Comparison of ENCODE assay signal across 12 mouse cellular contexts in genomic region chr9:96957298-96957865, GRCm38 (mm10).
DNase-seq lines count a peak whose midpoint lies in the region; ATAC-seq lines count a peak whose summit lies in the region.
"Had no signal": no experiment of that assay in that cellular context is flagged by ENCODE, and none has a peak within 500 bp of the region (broad histone marks: within the 10 kb centered on the region; RNA-seq: fewer than 3 reads in every experiment).

No protein-coding gene starts in this region.

- peak overlapping the region; percentile 92 for H3K27ac ChIP-seq in heart, embryonic 11.5 days (ENCODE audit: low read depth, low read length)
- H3K27ac ChIP-seq in neural tube, embryonic 13.5 days (replicated peaks), result peak overlapping the region; percentile 74
- H3K27ac ChIP-seq: embryonic facial prominence, embryonic 13.5 days; liver, embryonic 14.5 days had no signal

- peaks cover 71% of the 10 kb centered on the region for H3K4me1 ChIP-seq in heart, embryonic 11.5 days (ENCODE audit: control insufficient read depth, insufficient read depth, low read length)
- H3K4me1 ChIP-seq in neural tube, embryonic 13.5 days (replicated peaks), result peaks cover 80% of the 10 kb centered on the region

- H3K27me3 ChIP-seq in heart, embryonic 11.5 days (ENCODE audit: control insufficient read depth, insufficient read depth, low read length), result no peaks in the 10 kb centered on the region
- no peaks in the 10 kb centered on the region for H3K27me3 ChIP-seq in neural tube, embryonic 13.5 days
- H3K27me3 ChIP-seq: embryonic facial prominence, embryonic 13.5 days had no signal

- peak overlapping the region; percentile 11; the same call in 1 of the 2 replicates for H3K4me2 ChIP-seq in heart, embryonic 11.5 days
- H3K4me2 ChIP-seq in neural tube, embryonic 13.5 days, result no peak overlapping the region
- H3K4me2 ChIP-seq: embryonic facial prominence, embryonic 13.5 days had no signal

- WGBS in heart, embryonic 11.5 days (ENCODE audit: insufficient replicate concordance), result 43% methylated on average over 6 of the region's 6 CpGs
- 51% methylated on average over 6 of the region's 6 CpGs for WGBS in neural tube, embryonic 13.5 days

- no peak for ATAC-seq in heart, embryonic 11.5 days (replicated peaks; ENCODE audit: insufficient number of reproducible peaks, low FRiP score, low TSS enrichment)
- no peak for ATAC-seq in neural tube, embryonic 13.5 days (ENCODE audit: low read depth)

- no peak overlapping the region for H3K4me3 ChIP-seq in heart, embryonic 11.5 days (ENCODE audit: low read depth, low read length)
- H3K4me3 ChIP-seq in neural tube, embryonic 13.5 days, result no peak overlapping the region
- H3K4me3 ChIP-seq: embryonic facial prominence, embryonic 13.5 days had no signal

- H3K9ac ChIP-seq in heart, embryonic 11.5 days (ENCODE audit: low read depth, low read length), result peak overlapping the region; percentile 29
- H3K9ac ChIP-seq in neural tube, embryonic 13.5 days, result 0 out of 2 replicates have a peak overlapping the region, but pooled peaks have one; percentile 1
- H3K9ac ChIP-seq: embryonic facial prominence, embryonic 13.5 days; liver, embryonic 14.5 days had no signal

- no peaks in the 10 kb centered on the region for H3K9me3 ChIP-seq in heart, embryonic 11.5 days (replicated peaks; ENCODE audit: control insufficient read depth, low read length)
- no peaks in the 10 kb centered on the region for H3K9me3 ChIP-seq in neural tube, embryonic 13.5 days
- H3K9me3 ChIP-seq: embryonic facial prominence, embryonic 13.5 days had no signal

- DNase-seq in heart, postnatal 4 days, result no peak
- DNase-seq in thymus, postnatal 0 days (ENCODE audit: low spot score), result peak; percentile 39
- no peak for DNase-seq in thymus, postnatal 4 days
- DNase-seq in induced T-regulatory cell, adult 2 months (ENCODE audit: low read depth), result peak; percentile 39
- DNase-seq in layer of hippocampus, adult 9-10 months (ENCODE audit: low spot score), result no peak
- no peak for DNase-seq in adrenal gland, postnatal 25 days
- DNase-seq: cerebellum, adult 11 months; layer of hippocampus, postnatal 36 days had no signal

- no peaks in the 10 kb centered on the region for H3K36me3 ChIP-seq in heart, embryonic 11.5 days (ENCODE audit: control insufficient read depth, insufficient read depth, low read length)
- H3K36me3 ChIP-seq in neural tube, embryonic 13.5 days, result 0 out of 2 replicates have a peak, but pooled peaks cover 6% of the 10 kb centered on the region
- H3K36me3 ChIP-seq: embryonic facial prominence, embryonic 13.5 days had no signal

Comparison
In these comparisons a context has a peak if more than half of its experiments do, and no peak if none do; other contexts are left out.
1. DNase-seq: peak in thymus, postnatal 0 days (single experiment) and induced T-regulatory cell, adult 2 months (single experiment); none in heart, postnatal 4 days (single experiment), thymus, postnatal 4 days (single experiment), layer of hippocampus, adult 9-10 months (single experiment) and adrenal gland, postnatal 25 days (single experiment).